Mouse (Mus musculus) lung, adult 2 months (tissue): Measurements from ENCODE around the gene 4931422A03Rik. TPM values are rescaled to one million over a fixed set of nuclear protein-coding genes. Genes with fewer than 3 reads are reported as not detected.
"Not testable (repeated sequence)": the region's sequence is repeated elsewhere in the genome, so short reads cannot be mapped to it uniquely, and the experiment has no call there.

Source experiments
- DNase-seq: peaks from one replicate; pipeline ENCODE4 v3.0.0; 2022
- H3K4me1 ChIP-seq: fragments of 200-500 bp; 2 replicates; pipeline ENCODE4 v1.6.1; 2011; ENCODE audit warnings: low read length; ENCODE audit not compliant: control insufficient read depth, insufficient read depth
- H3K4me3 ChIP-seq: fragments of 200-500 bp; replicated peaks from 2 replicates; pipeline ENCODE3; 2011; ENCODE audit warnings: low read depth, mild to moderate bottlenecking, control low read depth, low read length; ENCODE audit errors: extremely low read depth
- CTCF ChIP-seq: fragments of 200-500 bp; IDR thresholded peaks from 2 replicates; pipeline ENCODE4 v1.5.1; 2011; ENCODE audit warnings: mild to moderate bottlenecking, low read length, control low read depth; ENCODE audit not compliant: insufficient read depth
- POLR2A ChIP-seq: fragments of 200-500 bp; IDR thresholded peaks from 2 replicates; pipeline ENCODE4 v1.6.1; 2011; ENCODE audit warnings: low read depth, mild to moderate bottlenecking, control low read depth, low read length, borderline replicate concordance; ENCODE audit errors: extremely low read depth
- WGBS: fragments of 180-500 bp; shearing (Covaris S2); methylation state at CpG from one replicate; pipeline ENCODE4 v1.1.7; 2018; 5-methylcytosine and 5-hydroxymethylcytosine counted together
- polyA plus RNA-seq: library from polyadenylated mRNA; depleted of rRNA; stranded (reverse); fragments of >200 nt; gene quantifications from 2 replicates; pipeline ENCODE4 v1.2.3, GENCODE M21; 2012

4931422A03Rik gene
- polyA plus RNA-seq, 1 experiment, result not detected

DNA sequence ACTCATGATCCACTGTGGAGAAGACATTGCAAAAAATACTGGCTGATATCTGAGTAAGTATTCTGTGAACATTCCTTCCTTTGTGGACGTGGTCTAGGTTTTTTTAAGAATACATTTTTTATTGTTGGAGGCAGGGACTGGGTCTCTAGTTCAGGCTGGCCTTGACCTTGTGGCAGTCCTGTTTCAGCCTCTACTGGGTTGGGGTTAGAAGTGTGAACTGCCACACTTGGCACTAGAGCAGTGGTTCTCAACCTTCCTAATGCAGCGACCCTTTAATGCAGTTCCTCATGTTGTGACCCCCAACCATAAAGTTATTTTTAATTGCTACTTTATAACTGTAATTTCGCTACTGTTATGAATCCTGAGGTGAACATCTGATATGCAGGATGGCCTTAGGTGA lies 2.2 kb upstream of the 4931422A03Rik start:
- WGBS, result 71% methylated on average over 3 of the region's 3 CpGs
- Histone ChIP-seq H3K4me1 (peaks cover 6% of the 10 kb centered on the region; the same call in 1 of the 2 replicates), H3K4me3 (no peak overlapping the region)
- DNase-seq, result no peak
- TF ChIP-seq POLR2A, result no peak

DNA sequence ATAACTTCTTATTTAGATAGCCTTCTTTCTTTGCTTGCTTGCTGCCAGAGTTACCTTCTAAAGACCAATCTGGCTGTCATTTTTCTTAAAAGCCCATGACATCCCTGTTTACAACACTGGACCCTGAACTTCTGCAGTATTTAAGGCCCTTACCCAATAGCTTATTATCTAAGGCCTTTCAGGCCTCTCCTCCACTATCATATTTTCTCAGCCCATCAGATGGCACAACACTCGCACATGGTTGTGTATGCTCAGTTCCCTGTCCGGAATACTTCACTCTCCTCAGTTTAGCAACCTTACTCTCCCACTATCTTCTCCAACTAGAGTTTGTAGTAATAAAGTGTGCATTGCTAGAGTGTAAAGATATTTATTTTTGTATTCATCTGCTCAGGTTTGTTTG lies 913 bp upstream of the 4931422A03Rik start:
- H3K4me3 ChIP-seq, result peak overlapping the region; percentile 43
- WGBS, result 40% methylated on average over 2 of the region's 2 CpGs
- peaks cover 6% of the 10 kb centered on the region; the same call in 1 of the 2 replicates for H3K4me1 ChIP-seq
- TF ChIP-seq POLR2A, result no peak
- TF ChIP-seq CTCF, result no peak
- DNase-seq, result no peak

DNA sequence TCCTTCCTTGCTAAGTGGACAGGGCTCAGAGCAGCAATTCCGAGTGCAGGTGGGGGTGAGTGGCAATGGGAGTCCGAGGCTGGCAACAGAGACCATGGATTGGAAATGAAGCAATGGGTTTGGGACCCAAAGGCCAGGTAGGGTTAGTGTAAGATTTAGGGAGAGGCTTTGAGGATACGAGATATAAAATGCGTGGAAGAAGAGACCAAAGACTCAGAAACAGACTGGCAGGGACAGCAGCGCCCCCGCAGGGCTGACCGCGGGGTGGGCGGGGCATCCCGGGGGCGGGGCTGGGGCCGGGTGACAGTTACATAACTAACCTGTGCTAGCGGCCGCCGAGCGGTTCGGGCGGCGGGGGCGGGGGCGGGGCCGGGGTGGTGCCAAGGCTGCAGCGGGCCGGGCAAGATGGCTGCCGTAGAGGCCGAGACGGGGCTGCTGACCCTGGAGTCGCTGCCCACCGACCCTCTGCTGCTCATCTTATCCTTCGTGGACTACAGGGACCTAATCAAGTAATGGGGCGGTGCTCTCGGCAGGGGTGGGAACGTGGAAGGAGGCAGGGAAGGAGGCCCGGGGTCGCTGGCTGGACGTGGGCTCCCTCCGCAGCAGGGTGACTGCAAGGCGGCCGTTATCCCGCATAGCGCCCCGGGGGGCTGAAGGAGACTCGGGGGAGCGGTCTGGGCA lies 563 bp downstream of the 4931422A03Rik start, which contains the start of gene Fbxo3:
Fbxo3 (plus strand) TSS at position 264 of the 681 bp plus-strand sequence.
- Histone ChIP-seq H3K4me3 (peak within 1 kb of the TSS; percentile 71), H3K4me1 (peaks cover 6% of the 10 kb centered on the region; the same call in 1 of the 2 replicates)
- peak; percentile 88; the same call in 1 of the 2 replicates for TF ChIP-seq POLR2A
- TF ChIP-seq CTCF, result no peak
- peak; percentile 80 for DNase-seq
- 2% methylated on average over 42 of the region's 44 CpGs for WGBS

DNA sequence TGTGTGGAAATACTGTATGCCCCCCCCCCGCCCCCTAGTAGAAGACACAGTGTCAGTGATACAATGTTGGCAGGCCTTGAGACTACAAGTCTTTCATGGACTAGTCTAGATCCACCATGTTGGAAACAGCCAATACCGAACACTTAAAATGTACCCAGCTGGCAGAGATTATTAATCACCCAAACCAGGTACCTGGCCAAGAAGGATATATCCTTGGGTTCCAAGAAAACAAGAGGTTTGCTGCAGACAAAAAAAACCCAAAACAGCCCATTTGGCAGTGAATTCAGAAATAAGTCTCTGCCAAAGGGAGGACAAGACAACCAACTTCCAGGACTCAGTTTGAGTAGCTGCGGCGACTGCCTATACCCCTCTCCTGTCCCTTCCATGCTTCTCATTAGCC lies 3.5 kb downstream of the 4931422A03Rik start:
- Histone ChIP-seq H3K4me1 (peaks cover 4% of the 10 kb centered on the region; the same call in 1 of the 2 replicates), H3K4me3 (no peak overlapping the region)
- TF ChIP-seq CTCF (no peak), POLR2A (no peak)
- WGBS, result 93% methylated on average over 4 of the region's 4 CpGs
- DNase-seq, result no peak

DNA sequence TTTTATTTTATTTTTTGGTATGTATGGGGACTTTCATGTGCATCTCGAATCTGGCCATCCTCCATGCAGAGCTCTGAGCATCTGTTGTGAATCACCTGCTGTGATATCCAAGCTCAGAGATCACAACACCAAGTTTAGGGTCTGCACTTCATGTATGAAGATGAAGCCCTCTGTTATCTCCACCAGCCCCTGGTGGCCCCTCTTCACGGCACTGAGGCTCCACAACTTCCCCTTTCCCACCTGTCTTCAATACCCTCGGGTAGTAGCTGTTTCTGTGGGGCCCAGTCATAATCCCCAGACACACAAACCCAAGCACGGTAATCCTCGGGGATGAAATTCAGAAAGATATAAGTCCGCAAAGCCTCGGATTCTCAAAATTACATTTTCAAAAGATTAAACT lies 5.1 kb downstream of the 4931422A03Rik start:
- TF ChIP-seq POLR2A, result no peak
- TF ChIP-seq CTCF, result no peak
- no peak for DNase-seq
- Histone ChIP-seq H3K4me3 (no peak overlapping the region), H3K4me1 (no peaks in the 10 kb centered on the region)
- WGBS, result 78% methylated on average over 7 of the region's 7 CpGs

DNA sequence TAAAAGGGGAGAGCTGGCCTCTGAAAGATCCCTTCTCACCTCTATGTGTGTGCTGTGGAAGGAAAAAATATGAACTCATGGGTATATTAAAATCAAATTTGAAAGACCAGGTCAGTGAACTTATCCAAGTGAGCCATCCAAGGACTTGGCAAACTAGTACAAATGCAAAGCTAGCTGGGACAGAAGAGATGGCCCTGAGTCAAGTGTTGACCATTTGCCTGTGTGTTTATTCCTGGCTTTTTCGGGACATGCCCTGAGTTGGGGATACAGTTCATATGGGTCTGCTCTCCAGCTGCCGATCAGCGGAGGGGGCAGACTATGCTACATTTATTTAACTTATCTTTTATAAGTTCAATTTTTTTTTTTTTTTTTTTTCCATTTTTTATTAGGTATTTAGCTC lies 19.3 kb downstream of the 4931422A03Rik start:
- WGBS, result 88% methylated on average over 3 of the region's 3 CpGs
- not testable (repeated sequence) for H3K4me3 ChIP-seq, DNase-seq, H3K4me1 ChIP-seq

DNA sequence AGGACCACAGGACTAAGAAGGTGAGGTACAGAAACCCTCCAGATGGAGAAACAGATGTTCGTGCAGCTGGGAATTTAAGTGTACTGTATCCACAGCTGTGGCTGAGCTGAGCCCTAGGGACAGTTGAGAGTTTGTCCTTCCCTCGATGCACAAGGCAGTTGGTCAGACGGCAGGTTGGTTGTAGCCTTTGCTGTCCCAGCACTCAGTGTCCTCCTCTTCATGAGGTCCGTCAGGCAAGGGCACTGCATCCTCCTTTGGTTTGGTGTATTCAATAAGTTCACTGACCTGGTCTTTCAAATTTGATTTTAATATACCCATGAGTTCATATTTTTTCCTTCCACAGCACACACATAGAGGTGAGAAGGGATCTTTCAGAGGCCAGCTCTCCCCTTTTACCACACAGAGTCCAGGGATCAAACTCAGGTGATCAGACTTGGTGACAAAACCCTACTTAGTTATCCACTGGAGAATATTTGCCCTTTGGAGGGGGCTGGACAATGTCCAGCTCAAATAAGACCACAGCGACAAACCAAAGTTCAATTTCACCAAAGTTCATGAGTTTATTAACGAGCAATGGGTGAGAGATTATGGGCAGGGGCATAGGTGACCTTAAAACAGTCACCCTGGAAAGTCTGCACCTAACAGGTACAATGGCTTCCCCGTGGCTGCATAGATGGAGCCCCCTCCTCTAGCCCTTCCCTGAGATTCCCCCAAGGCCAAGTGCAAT lies 20.2 kb downstream of the 4931422A03Rik start:
- H3K4me3 ChIP-seq, result no peak overlapping the region
- no peaks in the 10 kb centered on the region for H3K4me1 ChIP-seq
- 76% methylated on average over 7 of the region's 7 CpGs for WGBS
- no peak for TF ChIP-seq POLR2A
- TF ChIP-seq CTCF, result no peak
- no peak for DNase-seq

DNA sequence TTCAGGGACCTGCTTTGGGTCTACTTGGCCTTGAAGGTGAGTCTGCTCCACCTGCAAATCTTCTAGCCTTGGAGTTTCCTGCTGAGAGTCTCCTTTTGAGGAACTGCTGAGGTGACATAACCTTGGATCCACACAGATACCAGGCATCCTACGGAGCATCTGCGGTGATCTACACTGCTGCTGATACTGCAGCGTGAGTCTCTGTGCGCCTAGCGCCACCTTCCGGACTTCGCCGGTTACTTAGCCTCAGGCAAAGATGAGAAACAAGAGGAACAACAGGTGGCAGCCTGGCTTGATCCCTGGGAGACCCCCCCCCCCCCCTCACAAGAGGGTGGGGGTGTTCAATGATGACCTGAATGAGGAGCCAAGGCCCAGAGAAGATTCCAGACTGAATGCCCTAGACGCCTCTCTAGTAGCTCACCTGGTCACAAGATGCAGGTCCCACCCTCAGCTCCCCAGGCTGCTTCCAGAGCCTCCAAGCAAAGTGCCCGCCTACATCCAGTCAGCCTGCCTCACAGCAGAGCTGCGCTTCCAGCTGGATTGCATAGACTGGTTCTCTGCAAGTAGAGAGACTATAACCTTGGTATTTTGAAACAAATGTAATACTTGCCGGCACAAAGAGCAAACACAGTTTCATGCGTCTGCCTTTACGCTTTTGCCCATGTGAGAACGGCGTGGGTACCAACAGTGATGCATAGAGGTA lies 25.3 kb downstream of the 4931422A03Rik start:
- H3K4me1 ChIP-seq, result no peaks in the 10 kb centered on the region
- TF ChIP-seq POLR2A, result no peak
- TF ChIP-seq CTCF, result peak; percentile 69
- no peak overlapping the region for H3K4me3 ChIP-seq
- peak; percentile 20 for DNase-seq
- WGBS, result 31% methylated on average over 16 of the region's 16 CpGs

DNA sequence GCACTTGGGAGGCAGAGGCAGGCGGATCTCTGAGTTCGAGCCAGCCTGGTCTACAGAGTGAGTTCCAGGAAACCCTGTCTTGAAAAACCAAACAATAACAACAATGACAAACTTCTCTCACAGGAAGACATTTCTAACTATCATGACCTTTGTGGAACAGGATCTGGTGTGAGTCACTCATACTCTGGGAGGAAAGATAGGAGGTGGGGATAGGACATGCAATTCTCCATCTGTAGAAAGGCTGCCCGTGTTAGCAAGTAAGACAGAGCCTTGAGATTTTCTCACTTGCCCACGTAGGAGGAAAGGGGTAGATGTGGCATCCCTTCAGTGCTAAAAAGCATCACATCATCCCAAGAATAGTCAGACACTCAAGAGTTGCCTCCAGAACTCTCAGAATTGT lies 26.3 kb downstream of the 4931422A03Rik start:
- DNase-seq, result no peak
- 56% methylated on average over 4 of the region's 4 CpGs for WGBS
- TF ChIP-seq CTCF (no peak), POLR2A (no peak)
- Histone ChIP-seq H3K4me1 (no peaks in the 10 kb centered on the region), H3K4me3 (no peak overlapping the region)
